Mouse (Mus musculus): ENCODE results near the gene Gabbr2.

Gene Gabbr2

DNA sequence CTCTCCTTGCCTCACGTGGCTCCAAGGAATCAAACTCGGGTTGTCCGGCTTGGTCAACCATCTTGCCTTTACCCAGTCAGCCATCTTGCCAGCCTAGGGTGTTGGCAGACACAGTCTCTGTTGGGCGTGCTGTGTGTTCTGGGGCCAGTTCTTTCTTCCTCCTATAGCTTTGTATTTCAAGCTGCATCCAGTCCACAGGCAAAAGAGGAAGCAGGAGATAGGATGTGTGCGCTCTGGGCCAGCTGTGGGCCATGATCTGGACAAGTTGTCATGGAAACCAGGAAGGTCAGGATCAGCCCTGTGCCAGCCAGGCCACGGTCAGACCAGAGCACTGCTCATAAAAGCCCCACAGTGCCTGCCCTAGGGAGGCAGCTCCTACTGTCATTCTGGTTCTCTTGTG, 74.9 kb downstream of the Gabbr2 start:
- DNase-seq (ENCODE audit: low read depth, low spot score), result no peak

DNA sequence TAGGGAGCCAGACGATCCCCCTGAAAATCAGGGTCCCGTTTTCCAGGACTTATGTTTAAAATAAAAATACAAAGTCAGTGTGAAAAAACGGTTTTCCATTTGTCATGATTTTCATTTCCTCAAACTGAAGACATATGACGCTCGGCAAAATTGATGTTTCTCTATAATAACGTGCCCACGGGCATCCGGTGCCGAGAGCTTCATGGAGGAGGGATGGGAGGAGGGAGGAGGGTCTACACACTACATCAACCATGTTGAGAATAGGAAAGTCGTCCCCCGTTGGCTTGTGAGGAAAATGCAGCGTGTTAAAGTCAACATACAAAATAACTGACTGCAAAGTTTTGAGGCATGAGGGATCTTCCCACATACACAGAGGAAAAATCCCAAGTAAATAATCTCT, 75.7 kb downstream of the Gabbr2 start:
- no peak for DNase-seq (ENCODE audit: low read depth, low spot score)

DNA sequence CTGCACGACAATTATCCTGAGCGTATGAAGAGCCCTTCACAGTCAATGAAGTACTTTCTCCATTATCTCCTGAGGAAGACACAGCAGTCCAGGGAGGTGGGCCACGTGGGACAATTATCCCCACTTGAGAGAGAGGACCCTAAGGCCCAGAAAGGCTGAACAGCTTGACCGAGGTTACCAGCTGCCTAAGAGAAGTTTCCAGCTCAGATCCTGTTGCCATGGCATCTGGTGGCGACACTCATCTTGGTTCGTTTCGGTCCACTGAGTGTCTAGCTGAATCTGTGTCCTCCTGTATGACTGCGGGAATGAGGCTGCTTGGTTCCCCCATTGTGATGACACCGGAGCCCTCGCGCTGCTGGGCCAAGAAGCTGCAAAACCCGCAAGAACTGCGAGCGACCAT, 76.2 kb downstream of the Gabbr2 start:
- DNase-seq (ENCODE audit: low read depth, low spot score), result no peak

DNA sequence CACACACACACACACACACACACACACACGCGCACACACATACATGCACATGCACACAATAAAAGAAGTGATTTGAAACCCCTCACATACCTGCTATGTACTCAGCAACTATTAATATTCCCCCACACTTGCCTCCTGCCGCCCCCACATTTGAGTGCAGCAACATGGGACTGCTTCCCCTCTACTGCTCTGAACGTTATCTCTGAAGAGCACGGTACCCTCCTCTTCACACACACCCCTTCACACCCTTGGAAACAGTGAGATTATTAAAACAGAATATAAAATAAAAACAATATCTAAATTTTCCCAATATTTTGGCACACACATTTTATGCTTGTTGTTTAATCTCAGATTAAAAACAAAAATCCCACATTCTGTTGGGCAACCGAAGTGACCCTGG, 77.1 kb downstream of the Gabbr2 start:
- DNase-seq (ENCODE audit: low read depth, low spot score), result no peak

DNA sequence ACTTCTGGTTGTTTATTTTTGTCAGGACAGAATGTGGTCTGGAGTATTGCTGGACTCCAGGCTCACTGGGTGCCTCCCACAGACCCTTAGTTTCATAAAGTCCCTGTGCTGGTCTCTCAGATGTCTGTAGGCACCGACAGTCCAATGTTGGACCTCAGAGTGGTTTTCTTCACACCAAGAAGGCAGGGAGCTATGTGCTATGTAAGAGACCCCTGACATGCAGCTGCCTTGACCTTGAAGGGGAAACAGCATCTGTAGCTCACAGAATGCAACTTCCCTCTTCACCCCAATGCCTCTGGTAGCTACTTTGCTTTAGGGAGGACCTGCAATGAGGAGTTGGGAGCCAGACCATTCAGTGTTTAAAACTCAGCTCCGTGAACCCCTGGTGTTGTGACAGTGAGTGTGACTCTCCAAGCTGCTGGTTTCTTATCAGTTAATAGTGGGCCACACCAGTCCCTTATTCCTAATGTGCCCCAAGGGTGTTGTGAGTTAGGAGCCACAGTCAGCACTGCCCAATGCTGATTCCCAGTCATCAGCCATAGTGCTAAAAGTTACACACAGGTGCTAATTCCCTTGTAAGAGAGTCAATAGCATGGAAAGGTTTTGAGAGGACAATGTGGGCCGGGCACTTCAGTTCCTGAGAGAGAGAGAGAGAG, 85.5 kb downstream of the Gabbr2 start:
- DNase-seq (ENCODE audit: low read depth, low spot score), result no peak

DNA sequence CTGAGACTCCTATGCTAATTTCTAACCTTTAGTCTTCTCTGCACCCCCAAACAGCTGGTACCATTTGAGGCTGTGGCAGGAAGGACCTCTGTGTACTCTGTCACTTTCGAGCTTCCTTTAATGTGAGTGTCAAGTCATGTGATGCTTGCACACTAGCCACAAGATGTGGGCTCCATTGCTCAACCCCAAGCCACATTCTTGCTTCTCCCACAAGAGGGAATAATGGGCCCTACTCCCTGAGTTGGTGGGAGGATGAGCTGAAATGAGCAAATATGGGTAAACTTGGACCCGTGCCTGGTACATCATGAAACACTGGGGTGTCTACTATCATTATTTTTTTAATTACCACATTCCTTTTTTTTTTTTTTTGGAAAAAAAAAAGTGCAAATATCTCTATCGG, 86.5 kb downstream of the Gabbr2 start:
- DNase-seq (ENCODE audit: low read depth, low spot score), result no peak

DNA sequence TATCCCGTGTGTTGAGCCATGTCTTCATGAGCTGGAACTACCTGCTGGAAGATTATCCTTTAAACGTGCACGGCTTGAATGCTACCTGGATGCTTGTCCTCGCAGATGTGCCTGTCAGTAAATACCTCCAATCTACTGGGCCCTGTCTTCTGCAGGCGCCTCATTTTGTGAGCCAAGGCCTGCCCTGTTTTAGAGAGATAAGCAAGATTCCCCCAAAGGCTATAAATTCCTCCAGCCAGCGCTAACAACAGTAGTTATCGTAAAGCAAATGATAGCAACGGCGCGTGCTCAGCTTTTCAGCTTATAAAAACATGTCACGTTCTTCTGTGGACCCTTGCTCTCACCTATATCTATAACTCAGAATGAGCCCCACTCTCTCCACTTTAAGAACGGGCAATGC, 87.5 kb downstream of the Gabbr2 start:
- no peak for DNase-seq (ENCODE audit: low read depth, low spot score)

DNA sequence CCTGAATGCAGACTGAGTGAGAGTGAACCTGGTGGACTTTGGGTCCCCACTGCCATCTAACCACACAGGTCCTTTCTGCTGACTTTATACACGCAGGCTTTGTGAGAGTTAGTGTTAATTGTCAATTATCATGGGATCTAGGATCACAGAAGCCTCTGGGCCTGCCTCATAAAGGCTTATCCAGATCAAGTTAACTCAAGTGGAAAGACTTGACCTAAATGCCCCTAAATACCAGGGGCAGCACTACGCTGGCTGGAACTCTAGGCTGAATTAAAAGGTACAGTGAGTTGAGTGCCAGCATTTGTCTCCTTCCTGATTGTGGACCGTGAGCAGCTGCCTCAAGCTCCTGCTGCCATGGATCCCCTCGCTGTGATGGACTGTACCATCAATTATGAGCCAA, 93.1 kb downstream of the Gabbr2 start:
- no peak for DNase-seq (ENCODE audit: low read depth, low spot score)

DNA sequence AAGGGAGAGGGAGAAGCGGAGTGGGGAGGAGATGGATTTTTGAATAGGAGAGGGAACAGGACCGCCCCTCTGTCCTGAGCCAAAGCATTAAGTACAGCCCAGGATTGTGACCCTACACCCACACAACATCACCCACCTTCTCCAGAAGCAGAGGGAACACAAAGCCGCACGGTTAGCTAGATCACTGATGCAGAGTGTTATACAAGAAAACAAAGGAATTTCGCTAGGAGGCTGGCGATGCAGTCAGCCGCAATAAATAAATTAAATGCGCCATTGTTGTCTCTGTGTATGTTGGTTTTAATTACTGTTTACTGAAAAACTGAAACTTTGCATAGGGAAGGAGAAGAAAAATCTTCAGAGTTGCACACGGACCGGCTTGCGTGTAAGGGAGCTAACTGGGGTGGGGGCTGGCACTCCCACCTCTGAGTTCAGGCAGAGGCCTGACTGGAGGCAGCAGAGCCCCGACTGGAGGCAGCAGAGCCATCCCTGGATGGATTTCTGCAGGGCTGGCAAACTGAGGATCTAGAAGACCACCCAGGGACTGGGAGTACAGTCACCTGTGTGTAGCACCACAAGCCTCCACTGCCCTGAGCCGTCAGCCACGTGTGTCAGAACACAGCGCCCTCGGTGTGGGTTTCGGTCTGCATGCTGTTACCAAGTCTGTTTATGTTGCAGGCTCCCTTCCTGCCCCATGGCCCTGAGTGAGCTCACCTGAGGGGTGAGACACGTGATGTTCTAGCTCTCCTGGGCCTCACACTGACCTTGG, 93.9 kb downstream of the Gabbr2 start:
- DNase-seq (ENCODE audit: low read depth, low spot score), result no peak

DNA sequence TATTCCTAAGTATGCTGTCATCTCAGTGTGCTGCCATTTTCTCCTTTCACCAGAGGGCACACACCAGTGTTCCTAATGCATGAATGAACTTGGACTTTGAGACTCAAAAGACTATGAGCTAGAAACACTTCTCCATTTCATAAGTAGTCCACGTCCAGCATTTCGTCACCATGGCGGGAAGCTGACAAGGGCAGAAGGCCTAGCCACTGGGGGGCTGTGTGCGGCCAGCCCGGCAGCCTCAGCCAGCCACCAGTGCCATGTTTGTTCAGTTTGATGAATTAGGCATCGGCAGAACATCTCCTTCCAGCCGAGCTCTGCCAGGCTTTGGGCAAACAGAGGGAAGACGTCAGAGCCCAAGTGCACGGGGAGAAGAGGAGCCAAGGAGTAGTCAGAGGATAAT, 97.5 kb downstream of the Gabbr2 start:
- DNase-seq (ENCODE audit: low read depth, low spot score), result no peak

DNA sequence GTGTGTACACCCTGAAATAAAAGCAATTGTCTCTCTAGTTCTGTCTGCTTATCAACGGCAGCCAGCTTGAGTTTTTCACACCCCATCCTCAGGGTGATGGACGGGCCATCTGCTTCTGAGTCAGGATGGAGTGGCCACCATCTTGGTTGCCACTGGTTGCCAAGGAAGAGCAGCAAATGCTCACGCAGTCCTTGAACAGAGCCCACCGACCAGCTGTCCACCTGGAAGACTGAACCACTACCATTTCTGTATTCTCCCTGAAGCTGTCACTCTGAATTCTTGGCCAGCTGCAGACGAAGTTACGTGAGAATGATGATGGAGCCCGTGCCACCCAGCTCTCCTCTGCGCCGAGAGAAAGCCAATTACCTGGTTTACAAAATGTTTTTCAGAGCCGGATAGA, 102.5 kb downstream of the Gabbr2 start:
- no peak for DNase-seq (ENCODE audit: low read depth, low spot score)

DNA sequence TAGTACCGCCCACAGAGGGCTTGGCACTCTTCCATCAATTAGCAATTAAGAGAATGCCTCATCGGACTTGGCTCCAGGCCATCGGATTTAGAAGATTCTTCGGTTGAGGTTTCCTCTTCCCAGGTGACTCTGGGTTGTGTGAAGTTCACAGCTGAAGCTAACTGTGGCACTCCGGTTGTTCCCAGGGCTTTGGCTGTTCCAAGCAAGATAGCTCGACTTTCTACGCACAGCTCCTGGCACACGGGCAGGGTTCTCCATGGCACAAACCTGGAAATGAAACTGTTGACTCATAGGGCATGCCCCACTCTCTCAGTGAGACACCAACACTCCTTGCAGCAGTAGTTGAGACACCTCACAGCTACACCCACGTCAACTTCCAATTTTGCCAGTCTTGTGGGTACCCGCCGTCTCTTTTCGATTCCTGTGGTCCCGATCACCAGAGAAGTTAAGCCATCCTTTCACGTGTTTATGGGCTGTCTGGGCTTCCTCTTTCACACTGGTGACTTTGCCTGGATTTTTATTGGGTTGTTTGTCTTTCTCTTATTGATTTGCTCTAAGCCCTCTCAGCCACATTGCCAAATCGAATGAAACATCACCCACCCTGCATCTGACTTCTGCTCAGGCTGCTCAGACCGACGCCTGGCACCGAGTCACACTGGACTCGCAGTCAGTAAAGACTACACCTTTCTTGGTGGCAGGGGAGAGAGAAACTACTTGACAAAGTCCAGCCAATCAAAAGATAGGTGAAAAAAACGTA, 105.9 kb downstream of the Gabbr2 start:
- DNase-seq (ENCODE audit: low read depth, low spot score), result no peak

DNA sequence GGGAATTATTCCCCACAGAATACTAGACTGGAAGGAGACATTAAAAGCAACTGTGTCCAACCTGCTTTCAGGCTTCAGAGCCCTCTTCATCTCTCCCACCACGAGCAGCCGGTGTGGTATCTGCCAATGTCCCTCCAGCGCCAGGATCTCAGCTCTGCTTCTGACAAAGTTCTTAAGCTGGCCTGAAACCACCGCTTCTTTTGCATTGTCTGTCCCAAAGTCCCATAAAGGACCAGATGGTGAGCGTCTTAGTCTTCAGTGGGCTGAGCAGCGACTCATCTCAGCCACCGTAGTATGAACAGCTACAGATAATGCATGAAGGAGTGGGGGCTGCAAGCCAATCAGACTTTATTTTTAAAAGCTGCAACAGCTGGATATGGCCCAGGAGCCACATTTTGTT, 107.5 kb downstream of the Gabbr2 start:
- DNase-seq (ENCODE audit: low read depth, low spot score), result no peak

DNA sequence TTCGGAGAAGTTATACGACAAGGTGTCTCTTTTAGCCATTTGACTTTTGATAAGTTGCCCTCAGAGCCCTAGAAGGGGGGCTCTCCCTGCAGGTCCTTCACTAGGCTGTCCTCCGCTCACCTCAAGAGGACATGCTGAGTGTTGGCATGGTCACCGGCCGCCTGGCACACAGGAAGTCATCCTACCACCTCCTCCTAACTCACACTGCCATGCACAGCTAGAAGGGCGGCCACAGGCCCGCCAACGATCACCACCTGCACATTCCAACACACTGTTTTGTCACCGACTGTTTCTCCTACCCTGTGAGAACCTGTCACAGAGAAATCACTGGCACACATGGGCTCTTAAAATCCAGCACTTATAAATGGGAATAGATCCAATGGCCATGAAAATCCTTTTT, 108.1 kb downstream of the Gabbr2 start:
- DNase-seq (ENCODE audit: low read depth, low spot score), result no peak

DNA sequence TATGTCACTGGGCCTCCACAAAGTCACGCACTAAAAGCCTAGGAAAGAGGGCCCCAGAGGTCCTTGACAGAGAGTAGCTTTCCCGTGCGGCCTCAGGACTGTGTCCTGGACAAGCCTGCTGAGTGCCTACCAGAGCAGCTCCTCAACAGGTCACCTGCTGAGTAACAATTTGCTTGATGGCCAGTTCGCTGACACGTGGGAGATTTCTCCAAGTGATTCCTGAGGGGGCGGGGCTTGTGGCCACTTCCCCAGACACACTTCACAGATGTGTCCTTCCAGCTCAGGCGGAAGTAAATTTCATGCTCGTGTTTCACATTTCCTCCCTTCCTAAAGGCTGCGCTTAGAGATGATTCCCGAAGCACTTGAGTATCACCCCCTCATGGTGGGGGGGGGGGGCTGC, 108.6 kb downstream of the Gabbr2 start:
- no peak for DNase-seq (ENCODE audit: low read depth, low spot score)

DNA sequence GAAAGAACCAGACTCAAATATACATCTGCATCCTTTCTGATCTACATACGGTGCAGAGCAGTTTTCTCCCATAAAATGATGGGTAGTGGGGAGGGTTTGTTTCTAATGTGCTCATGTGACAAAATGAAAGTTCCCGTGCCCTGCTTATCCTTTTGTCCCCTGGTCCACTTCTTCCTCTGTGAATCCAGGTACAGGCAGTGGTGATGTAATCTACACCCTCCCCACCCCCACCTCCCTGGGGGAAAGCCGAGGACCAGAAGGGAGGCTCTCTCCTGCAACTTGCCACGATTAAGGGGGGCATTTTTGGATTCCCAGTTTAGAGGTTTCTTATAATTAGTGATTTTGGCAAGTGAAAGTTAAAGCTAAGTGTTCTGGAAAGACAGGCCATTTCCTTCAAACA, 110.4 kb downstream of the Gabbr2 start:
- no peak for DNase-seq (ENCODE audit: low read depth, low spot score)

DNA sequence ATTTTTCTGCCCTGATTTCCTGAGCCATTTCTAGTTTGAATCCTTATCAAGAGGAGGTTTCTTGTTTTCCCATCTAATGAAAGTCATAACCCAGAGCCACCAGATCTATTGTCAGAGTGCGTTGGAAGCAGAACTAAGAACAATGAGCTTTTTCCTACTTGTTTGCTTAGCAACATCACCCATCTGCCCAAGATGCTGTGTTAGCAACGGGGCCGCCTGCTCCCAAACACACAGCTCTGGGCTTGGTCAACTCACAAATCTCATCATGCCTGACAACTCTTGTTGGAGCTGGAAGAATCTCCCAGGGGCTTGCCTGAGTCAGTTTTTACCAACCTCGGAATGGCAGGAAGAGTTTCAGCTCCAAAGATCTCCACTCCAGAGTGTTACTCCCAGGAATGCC, 111.7 kb downstream of the Gabbr2 start:
- no peak for DNase-seq (ENCODE audit: low read depth, low spot score)

DNA sequence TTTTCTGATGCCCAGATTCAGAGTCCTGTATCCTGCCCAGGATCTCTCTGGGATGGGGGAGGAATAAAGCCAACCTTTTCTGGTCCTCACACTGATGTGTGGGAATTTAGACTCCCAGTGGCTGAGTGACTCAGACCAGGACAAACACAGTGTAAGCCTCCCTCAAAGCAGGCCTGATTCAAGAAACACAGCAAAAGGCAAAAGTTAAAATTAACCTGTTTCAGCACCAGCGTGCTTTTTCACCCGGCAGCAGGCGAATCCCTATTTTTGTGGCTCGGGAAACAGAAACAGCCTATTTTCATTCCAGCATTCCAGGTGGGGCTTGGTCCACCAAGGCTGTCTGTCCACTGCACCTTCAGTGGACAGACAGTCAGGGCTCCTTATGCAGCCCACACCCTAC, 118.9 kb downstream of the Gabbr2 start:
- DNase-seq (ENCODE audit: low read depth, low spot score), result no peak

DNA sequence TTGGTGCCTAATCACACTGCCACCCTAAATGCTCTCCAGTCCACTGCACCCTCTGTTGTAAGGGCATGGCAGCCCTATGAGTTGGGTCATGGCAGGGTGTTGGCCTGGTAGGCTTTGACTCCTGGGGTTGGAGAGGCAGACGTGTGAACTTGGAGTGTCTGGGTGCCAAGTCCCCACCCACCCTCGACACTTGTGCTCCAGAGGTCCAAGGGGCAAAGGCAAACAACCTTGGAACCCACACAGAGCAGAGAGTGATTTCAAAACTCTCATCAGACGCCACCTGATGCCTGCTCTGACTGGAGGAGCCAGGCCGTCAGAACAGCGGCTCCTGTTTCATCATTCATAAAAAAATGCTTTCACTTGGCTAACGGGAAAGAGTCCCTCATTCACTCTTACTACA, 121.5 kb downstream of the Gabbr2 start:
- DNase-seq (ENCODE audit: low read depth, low spot score), result no peak

DNA sequence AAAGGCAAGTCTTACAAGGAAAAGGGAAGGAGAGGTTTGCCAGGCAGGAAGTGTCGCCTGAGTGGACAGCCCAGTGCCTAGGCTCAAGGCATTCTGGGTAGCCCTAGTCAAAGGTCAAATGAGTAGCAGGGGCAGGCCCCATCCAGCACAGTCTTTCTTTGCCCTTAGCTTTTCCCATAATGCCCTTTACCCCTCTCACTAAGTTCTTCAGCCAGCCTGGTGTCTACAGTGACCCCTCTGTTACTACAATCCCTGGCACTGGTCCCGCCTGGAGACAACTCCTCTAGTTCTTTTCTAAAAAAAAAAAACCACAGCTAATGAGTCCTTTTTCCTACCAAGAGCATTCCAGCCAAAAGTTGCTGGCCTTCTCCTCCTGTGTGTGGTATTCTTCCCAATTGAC, 122.3 kb downstream of the Gabbr2 start:
- no peak for DNase-seq (ENCODE audit: low read depth, low spot score)

DNA sequence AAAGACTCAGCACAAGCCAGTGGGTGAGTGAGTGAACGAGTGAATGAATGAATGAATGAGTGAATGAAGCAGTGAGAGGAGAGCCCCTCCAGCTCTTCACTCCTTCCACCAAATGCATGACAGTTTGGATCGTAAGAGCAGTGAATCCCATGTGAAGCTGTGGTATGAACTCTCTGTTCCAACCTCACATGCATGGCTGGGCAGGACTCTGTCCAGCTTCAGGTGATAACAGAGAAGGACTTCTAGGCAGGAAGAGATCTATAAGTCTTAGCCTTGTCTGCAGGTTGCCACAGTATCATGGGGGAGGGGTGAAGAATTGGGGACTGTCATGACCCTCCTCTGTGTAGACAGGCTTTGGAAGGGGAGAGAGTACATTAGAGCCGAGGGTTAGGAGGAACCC, 122.8 kb downstream of the Gabbr2 start:
- DNase-seq (ENCODE audit: low read depth, low spot score), result no peak

DNA sequence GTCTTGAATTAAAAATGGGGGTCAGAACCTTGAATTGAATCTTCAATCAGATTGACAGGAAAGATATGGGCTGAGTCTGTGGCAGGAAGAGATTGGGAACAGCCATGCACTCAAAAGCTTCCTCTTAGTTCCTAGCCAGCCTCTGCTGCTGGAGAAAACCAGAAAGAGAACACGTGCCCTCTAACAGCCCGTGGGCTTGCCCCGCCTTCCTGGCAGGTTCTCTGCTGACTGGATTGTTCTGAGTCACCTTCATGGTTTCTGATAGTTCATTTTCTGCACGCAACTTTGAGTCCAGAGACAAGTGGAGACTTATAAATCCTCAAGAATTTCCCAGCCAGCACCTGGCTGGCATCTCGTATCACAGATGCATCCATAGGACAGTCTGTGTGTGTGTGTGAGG, 123.5 kb downstream of the Gabbr2 start:
- no peak for DNase-seq (ENCODE audit: low read depth, low spot score)

DNA sequence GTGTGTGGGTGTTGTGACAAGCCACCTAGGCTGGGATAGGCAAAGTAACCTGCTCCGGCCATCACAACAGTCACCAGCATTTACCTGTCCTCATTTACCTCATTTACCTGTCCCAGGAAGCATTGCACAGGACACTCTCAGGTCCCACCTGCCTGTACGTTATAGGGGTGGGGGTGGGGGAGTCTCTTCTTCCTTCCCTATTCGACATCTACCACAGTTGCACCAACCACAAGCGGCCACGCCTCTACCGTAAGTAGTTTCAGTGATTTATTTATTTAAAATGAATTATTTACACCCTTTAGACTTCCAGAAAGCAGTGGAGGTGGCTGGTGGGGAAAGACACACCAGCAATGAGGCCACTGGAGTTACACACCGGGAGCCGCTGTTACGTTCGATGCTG, 123.9 kb downstream of the Gabbr2 start:
- no peak for DNase-seq (ENCODE audit: low read depth, low spot score)
